Mouse (Mus musculus) splenic B cell, adult 2 months (primary cell): Measurements from ENCODE around the gene Hist1h3e.

Source experiments
- DNase-seq: peaks from one replicate; pipeline ENCODE4 v3.0.0-alpha.2; 2011; ENCODE audit warnings: low read depth, low spot score
- H3K27me3 ChIP-seq: 2 replicates; pipeline ENCODE4 v1.6.1; 2012; ENCODE audit warnings: mild to moderate bottlenecking, low read length, moderate library complexity, mixed read lengths; ENCODE audit not compliant: control insufficient read depth, poor library complexity, insufficient read depth, severe bottlenecking
- H3K36me3 ChIP-seq: 2 replicates; pipeline ENCODE4 v1.6.1; 2012; ENCODE audit warnings: mild to moderate bottlenecking, low read length, moderate library complexity, mixed read lengths; ENCODE audit not compliant: control insufficient read depth, poor library complexity, insufficient read depth, severe bottlenecking

Gene Hist1h3e

DNA sequence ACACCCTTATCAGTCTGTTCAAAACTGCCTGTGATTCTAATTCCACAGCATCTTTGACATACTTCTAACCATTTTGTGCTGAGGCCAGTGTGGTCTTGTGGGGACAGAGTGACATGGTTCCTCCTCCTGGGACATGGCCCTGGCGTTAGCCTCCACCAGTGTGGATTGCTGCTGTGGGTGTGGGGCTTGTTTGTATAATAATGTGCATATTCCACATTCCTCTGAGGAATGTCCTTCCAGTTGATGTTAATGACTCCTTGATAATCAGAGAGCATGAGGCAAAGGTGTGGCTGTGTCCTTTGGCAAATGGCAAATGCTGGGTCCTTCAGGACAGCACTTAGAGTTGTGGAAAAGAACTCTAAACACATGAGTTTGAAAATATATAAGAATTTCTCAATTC is 48.7 kb downstream of the Hist1h3e start:
- Histone ChIP-seq H3K36me3 (no peaks in the 10 kb centered on the region), H3K27me3 (no peaks in the 10 kb centered on the region)
- no peak for DNase-seq
